Mouse (Mus musculus) right cerebral cortex, postnatal 14 days (tissue): ENCODE measurements at regions not wholly inside any gene's neighbourhood (a gene's known extent, or its start where the extent isn't known, plus 50 kb on each side); places are given as distances from the start of the nearest gene placed in this dataset.
A peak's percentile ranks its signal among the peaks of the same experiment; 100 is the strongest.

Experiments used
- DNase-seq: peaks from one replicate; pipeline ENCODE4 v3.0.0; 2022

- DNase-seq, result no peak
Observed at GRCm38 (mm10) chr14:101382838-101383237, 182.7 kb upstream of the Prr30 start.

GRCm38 (mm10) chr14:101381943-101382342 is 181.8 kb upstream of the Prr30 start:
- DNase-seq, result no peak

GRCm38 (mm10) chr14:101379663-101380006 is 179.5 kb upstream of the Prr30 start:
- DNase-seq, result no peak

GRCm38 (mm10) chr14:101378965-101379662 is 179.0 kb upstream of the Prr30 start:
- peak; percentile 79 for DNase-seq

GRCm38 (mm10) chr14:101378545-101378944 is 178.4 kb upstream of the Prr30 start:
- no peak for DNase-seq

GRCm38 (mm10) chr14:101376690-101377089 is 176.6 kb upstream of the Prr30 start:
- no peak for DNase-seq

- DNase-seq, result no peak
Observed at GRCm38 (mm10) chr14:101375833-101376232, 175.7 kb upstream of the Prr30 start.

GRCm38 (mm10) chr14:101373864-101374263 is 173.7 kb upstream of the Prr30 start:
- DNase-seq, result no peak

GRCm38 (mm10) chr14:101359860-101360259 is 159.7 kb upstream of the Prr30 start:
- no peak for DNase-seq

- DNase-seq, result no peak
Observed at GRCm38 (mm10) chr14:101353009-101353378, 152.9 kb upstream of the Prr30 start.

- peak; percentile 9 for DNase-seq
Observed at GRCm38 (mm10) chr14:101352046-101353008, 152.2 kb upstream of the Prr30 start.

- DNase-seq, result no peak
Observed at GRCm38 (mm10) chr14:101340331-101340730, 140.2 kb upstream of the Prr30 start.

GRCm38 (mm10) chr14:101332015-101332414 is 131.9 kb upstream of the Prr30 start:
- no peak for DNase-seq

GRCm38 (mm10) chr14:101327421-101327820 is 127.3 kb upstream of the Prr30 start:
- peak; percentile 6 for DNase-seq

GRCm38 (mm10) chr14:101326477-101326941 is 126.4 kb upstream of the Prr30 start:
- DNase-seq, result no peak

- DNase-seq, result no peak
Observed at GRCm38 (mm10) chr14:101323361-101323760, 123.2 kb upstream of the Prr30 start.

- no peak for DNase-seq
Observed at GRCm38 (mm10) chr14:101307920-101308319, 107.8 kb upstream of the Prr30 start.

GRCm38 (mm10) chr14:101304487-101305032 is 104.4 kb upstream of the Prr30 start:
- no peak for DNase-seq

- DNase-seq, result no peak
Observed at GRCm38 (mm10) chr14:101297841-101298240, 97.7 kb upstream of the Prr30 start.

- DNase-seq, result peak; percentile 35
Observed at GRCm38 (mm10) chr14:101294693-101295092, 94.6 kb upstream of the Prr30 start.

- DNase-seq, result no peak
Observed at GRCm38 (mm10) chr14:101287755-101288154, 87.6 kb upstream of the Prr30 start.

GRCm38 (mm10) chr14:101269048-101269789 is 69.1 kb upstream of the Prr30 start:
- DNase-seq, result no peak

GRCm38 (mm10) chr14:101267536-101267935 is 67.4 kb upstream of the Prr30 start:
- DNase-seq, result no peak
